Mouse (Mus musculus): ENCODE results near the gene Tspan18.
A peak's percentile ranks its signal among the peaks of the same experiment; 100 is the strongest.

The Tspan18 gene

DNA sequence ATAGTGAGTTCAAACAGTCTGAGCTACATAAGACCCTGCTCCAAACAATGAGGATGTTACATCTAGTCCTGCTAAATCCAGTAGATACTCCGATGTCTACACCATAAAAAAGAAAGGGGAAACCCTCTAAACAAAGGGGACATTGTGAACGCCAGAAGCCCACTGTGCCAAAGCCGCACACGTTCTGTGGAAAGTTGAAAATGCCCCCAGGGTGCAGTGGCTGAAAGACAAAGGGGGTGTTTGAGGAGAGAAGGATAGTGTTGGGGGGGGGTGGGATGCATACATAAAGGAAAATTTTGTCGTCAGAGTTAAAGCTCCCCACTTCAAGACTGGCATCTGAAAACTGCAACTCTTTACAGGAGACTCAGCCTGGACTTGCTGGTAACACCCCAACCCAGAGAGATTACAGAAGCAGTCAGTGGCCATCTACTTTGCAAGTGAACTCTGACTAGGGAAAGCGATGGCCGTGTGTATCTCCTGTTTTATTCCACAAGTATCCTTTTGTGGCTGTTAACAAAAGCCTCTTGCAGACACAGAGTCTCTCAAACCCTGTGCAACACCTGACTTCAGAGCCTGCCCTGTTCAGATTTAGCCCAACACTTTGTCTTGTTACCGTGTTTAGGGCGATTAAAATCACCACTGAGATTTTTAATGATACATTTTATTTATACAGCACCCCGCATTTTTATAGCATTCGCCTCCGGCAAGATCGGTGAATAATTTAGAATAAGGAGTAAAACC lies 42.9 kb downstream of the Tspan18 start:
- DNase-seq (ENCODE audit: extremely low spot score, low spot score), result no peak

- peak; percentile 61 for DNase-seq (ENCODE audit: extremely low spot score, low spot score)
These were observed 43.8 kb downstream of the Tspan18 start for GRCm38 (mm10) chr2:93290345-93291118.

- no peak for DNase-seq (ENCODE audit: extremely low spot score, low spot score)
These were observed 45.1 kb downstream of the Tspan18 start for GRCm38 (mm10) chr2:93289161-93289560.

DNA sequence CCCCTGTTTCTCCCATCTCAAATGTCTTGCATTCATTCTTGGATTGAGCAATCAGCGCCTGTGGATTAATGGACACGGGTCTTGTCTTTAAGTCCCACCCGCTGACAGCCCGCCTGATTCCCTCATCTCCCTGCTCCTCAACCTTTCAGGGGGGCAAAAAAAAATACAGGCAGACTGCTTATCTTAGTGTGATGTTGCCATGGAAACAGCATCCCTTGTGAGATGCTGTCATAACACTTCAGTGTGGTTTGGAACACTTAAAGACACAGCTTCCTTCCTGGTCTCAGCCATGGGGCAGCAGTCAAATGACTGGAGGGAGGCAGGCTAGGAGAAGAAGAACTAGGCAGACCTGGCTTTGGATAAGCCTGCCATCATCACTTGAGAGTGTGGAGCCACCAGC lies 47.0 kb downstream of the Tspan18 start:
- no peak for DNase-seq (ENCODE audit: extremely low spot score, low spot score)

- no peak for DNase-seq (ENCODE audit: extremely low spot score, low spot score)
These were observed 47.6 kb downstream of the Tspan18 start for GRCm38 (mm10) chr2:93286742-93287141.

DNA sequence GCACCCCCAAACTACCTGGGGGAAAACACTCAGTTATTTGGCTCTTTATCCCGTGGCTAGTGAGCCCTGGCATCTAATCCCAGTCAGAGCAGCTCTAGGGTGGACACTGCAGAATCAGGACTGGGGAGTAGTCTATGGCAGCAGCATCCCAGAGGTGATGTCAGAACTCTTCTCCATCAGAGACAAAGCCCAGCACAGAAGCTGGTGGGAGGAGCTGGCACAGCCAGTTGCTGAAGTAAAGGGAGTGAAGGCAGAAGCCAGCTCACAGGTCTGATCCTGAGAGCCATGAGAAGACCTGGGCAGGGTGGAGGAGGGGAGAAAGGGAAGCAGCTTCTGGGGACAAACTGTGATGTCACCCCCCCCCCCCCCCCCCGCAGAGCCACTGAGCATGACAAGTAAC lies 48.0 kb downstream of the Tspan18 start:
- no peak for DNase-seq (ENCODE audit: extremely low spot score, low spot score)

DNA sequence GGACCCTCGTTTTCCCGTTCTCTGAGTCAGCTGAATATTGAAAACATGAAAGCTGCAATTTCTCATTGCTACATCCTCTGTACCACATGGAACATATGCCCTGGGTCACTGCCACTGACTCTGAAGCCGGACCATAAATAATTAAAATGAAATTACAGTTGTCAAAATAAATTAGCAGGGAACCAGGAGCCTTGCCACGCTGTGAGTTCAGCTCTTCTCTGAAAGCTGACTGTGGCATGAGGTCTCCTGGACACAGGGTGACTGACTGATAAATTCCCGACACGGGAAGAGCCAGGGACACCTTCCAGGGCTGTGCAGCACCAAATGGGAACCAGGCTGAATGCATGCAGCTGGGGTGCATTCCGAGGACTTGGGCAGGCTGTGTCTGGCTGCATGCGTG lies 48.5 kb downstream of the Tspan18 start:
- no peak for DNase-seq (ENCODE audit: extremely low spot score, low spot score)

GRCm38 (mm10) chr2:93284625-93285024 lies 49.7 kb downstream of the Tspan18 start:
- no peak for DNase-seq (ENCODE audit: extremely low spot score, low spot score)

DNA sequence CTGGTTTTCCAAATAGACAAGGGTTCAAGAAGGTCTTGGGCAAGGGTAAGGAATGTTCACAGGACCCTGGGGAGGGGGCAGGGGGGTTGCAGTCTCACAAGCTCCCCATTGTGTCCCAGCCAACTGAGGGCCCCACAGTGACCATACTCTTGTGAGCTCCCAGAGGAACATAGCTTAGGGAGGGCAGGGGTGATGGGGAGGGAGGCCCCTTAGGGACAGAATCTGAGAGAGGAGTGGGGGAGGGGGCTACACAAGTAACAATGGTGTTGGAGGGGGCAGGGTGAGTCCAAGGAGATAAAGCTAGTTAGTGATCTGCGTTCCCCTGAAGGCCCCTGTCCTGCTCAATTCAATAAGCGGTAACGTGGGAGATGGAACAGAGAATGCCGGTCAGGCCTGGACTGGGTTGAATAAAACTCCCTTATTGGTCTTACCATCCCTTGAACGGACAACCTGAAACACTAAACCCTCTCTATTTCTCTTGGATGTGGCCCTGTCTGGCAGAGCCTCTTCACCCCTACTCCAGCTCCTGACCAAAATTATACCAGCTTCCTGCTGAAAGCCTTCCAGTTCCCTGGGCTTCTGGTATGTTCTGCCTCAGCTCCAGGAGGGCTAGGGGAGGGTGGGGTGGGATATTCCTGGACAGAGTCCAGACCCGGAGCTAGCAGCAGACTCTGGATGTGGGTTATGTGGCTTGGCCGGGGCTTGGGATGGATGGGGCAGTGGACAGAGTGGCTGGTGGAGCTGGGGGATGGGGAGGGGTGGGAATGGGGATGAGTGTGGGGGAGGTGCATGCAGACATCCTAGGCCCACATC lies 50.6 kb downstream of the Tspan18 start:
- peak; percentile 55 for DNase-seq (ENCODE audit: extremely low spot score, low spot score)

GRCm38 (mm10) chr2:93282636-93283035 lies 51.7 kb downstream of the Tspan18 start:
- no peak for DNase-seq (ENCODE audit: extremely low spot score, low spot score)

- DNase-seq (ENCODE audit: extremely low spot score, low spot score), result no peak
These were observed 52.8 kb downstream of the Tspan18 start for GRCm38 (mm10) chr2:93281466-93281865.

GRCm38 (mm10) chr2:93280117-93280620 lies 54.1 kb downstream of the Tspan18 start:
- no peak for DNase-seq (ENCODE audit: extremely low spot score, low spot score)

DNA sequence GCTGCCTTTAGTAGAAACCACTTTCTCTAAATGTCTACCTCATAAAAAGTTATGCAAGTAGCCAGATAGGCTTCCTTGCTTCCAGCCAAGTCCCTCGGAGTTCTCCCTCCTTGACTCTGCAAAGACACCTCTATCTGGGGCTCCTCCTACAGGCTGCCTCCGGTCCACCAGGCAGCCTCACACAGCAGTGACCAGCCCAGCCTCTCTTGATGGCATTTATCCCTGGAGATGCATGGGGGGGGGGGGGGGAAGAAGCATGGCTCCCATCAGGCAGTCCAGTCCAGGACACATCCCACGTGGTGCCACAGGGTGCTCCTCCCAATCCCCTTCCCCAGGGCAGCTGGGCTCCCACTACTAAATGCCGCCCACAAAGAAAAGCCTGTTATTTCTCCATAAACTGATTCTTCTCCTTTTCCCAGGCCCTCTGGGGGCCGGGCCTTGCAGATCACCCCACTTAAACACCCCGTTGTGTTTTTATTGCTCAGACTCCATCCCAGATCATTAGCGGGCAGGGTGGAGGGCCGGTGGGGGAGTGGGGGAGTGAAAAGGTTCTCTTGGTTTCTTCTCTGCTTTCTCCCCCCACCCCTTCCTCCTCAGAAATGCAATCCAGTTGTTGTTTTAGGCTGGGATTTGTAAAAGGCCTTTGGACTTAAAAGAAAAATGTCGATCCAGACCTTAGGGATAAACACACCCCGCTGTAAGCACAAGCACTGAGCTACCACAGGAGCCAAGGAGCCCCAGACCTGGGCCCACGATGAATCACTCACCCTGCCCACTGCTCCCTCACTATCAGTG lies 55.9 kb downstream of the Tspan18 start:
- peak; percentile 57 for DNase-seq (ENCODE audit: extremely low spot score, low spot score)

GRCm38 (mm10) chr2:93277486-93277885 lies 56.8 kb downstream of the Tspan18 start:
- peak; percentile 44 for DNase-seq (ENCODE audit: extremely low spot score, low spot score)

- DNase-seq (ENCODE audit: extremely low spot score, low spot score), result no peak
These were observed 58.3 kb downstream of the Tspan18 start for GRCm38 (mm10) chr2:93276026-93276425.

DNA sequence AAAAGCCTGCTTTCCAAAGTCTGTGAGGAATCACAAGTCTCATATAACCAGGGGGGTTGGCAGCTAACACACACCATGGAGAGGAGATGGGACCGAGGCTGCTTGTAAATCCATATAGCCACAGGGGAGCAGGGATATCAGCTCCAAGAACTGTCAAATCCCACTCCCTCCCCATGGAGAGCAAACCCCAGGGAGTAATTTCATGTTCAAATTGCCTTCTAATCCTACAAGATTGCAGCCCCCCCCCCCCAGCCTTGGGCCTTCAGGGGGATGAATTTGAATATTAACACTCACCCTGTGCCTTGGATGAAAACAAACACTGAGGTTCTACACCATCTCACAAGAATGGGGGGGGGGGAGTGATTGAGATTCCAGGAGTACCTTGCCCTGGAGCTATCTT lies 60.4 kb downstream of the Tspan18 start:
- no peak for DNase-seq (ENCODE audit: extremely low spot score, low spot score)

DNA sequence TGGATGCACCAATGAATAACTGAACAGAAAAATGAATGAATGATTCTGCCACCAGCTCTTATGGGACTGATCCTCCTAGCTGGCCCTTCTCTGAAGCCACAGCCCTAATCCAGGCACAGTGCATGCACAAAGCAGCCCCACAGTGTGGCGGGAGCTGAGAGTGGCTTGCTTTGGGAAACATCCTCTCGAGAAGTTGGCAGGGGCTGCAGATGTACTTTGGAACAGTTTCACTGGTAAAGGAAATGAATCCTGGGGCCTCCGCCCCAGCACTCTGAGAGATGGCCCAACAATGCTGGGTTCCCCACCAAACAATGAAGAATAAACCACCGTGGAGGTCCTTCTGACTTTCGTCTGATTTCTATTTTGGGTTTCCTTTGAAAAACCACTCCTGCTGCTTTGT lies 64.2 kb downstream of the Tspan18 start:
- no peak for DNase-seq (ENCODE audit: extremely low spot score, low spot score)

- DNase-seq (ENCODE audit: extremely low spot score, low spot score), result no peak
These were observed 64.7 kb downstream of the Tspan18 start for GRCm38 (mm10) chr2:93269611-93270010.

- DNase-seq (ENCODE audit: extremely low spot score, low spot score), result no peak
These were observed 65.5 kb downstream of the Tspan18 start for GRCm38 (mm10) chr2:93268711-93269270.

DNA sequence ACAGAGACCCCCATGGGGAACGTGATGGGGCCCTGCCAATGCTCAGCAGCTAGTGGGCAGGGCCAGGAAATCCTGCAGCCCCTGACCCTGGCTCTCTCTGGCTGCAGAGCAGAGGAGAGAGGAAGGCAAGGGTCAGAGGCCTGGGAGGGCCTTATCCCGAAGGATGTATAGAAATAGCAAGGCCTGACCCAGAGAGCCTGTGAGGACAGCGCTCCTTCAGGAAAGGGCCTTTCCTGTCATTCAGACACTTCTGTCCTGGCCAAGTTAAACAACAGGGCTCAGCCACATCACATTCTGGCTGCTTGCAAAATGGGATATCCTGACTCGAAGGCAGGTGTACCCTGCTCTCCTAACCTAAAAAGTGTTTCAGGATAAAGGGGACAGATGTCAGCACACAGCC lies 66.5 kb downstream of the Tspan18 start:
- no peak for DNase-seq (ENCODE audit: extremely low spot score, low spot score)

Data from neural tube, embryonic 10.5 days (tissue).